8 mouse cellular contexts compared by ENCODE assay signal in genomic region chr10:128744680-128745601, GRCm38 (mm10). TPM values are rescaled to one million over a fixed set of nuclear protein-coding genes. Genes with fewer than 3 reads are reported as not detected.
DNase-seq lines count a peak whose midpoint lies in the region; ATAC-seq and TF ChIP-seq lines count a peak whose summit lies in the region.

Dgka (minus strand) TSS chr10:128744855.

- intact Hi-C loops in heart, postnatal 10 days (cut with DNase I), result loop anchor here (2.0 kb wide), 1 partner anchor 40 kb away; the partner anchor contains the start of genes Cdk2 and Pmel

- whole genome bisulfite sequencing in limb, embryonic 10.5 days, result 26% methylated on average over 18 of the region's 18 CpGs
- 25% methylated on average over 18 of the region's 18 CpGs for WGBS in midbrain, embryonic 14.5 days

- H3K4me1 ChIP-seq in cortical plate, adult 2 months (ENCODE audit: control insufficient read depth, insufficient read depth, low read length), result peaks cover 3% of the 10 kb centered on the region
- peaks cover 40% of the 10 kb centered on the region for H3K4me1 ChIP-seq in limb, embryonic 10.5 days
- H3K4me1 ChIP-seq in midbrain, embryonic 14.5 days (ENCODE audit: control insufficient read depth, insufficient read depth, low read length), result peaks cover 39% of the 10 kb centered on the region

- H3K27me3 ChIP-seq in limb, embryonic 10.5 days (ENCODE audit: low read depth, poor library complexity, severe bottlenecking), result peaks cover 45% of the 10 kb centered on the region
- peaks cover 39% of the 10 kb centered on the region for H3K27me3 ChIP-seq in midbrain, embryonic 14.5 days (ENCODE audit: control insufficient read depth, insufficient read depth, low read length)

- H3K4me2 ChIP-seq in midbrain, embryonic 14.5 days (ENCODE audit: low read length), result peak within 1 kb of the TSS; percentile 87

- peak within 1 kb of the TSS; percentile 81 for H3K4me3 ChIP-seq in cortical plate, adult 2 months (ENCODE audit: insufficient read depth, low read length)
- peak within 1 kb of the TSS; percentile 78 for H3K4me3 ChIP-seq in limb, embryonic 10.5 days
- peak within 1 kb of the TSS; percentile 55 for H3K4me3 ChIP-seq in midbrain, embryonic 14.5 days (replicated peaks; ENCODE audit: low read depth, low read length)

- peak; percentile 2 for DNase-seq in ovary, postnatal 10 days (ENCODE audit: low spot score)
- no peak for DNase-seq in ovary, adult 18-20 months (ENCODE audit: low spot score)
- peak; percentile 32 to 50 for DNase-seq in heart, postnatal 10 days
- peak; percentile 45 for DNase-seq in limb, embryonic 10.5 days (ENCODE audit: low spot score)
- no peak for DNase-seq in midbrain, embryonic 14.5 days
- peak; percentile 86 for DNase-seq in thymus, postnatal 14 days
- DNase-seq in right cerebral cortex, postnatal 4 days, result no peak

- peak within 1 kb of the TSS; percentile 65 for H3K9ac ChIP-seq in midbrain, embryonic 14.5 days (replicated peaks; ENCODE audit: low read length)

- no peaks in the 10 kb centered on the region for H3K36me3 ChIP-seq in limb, embryonic 10.5 days
- H3K36me3 ChIP-seq in midbrain, embryonic 14.5 days (ENCODE audit: control insufficient read depth, insufficient read depth, low read length), result no peaks in the 10 kb centered on the region

- no peak for TF ChIP-seq CTCF in cortical plate, adult 2 months (IDR thresholded peaks at IDR 0.05; ENCODE audit: extremely low read depth, insufficient read depth, low read length)

- TF ChIP-seq POLR2A in cortical plate, adult 2 months (IDR thresholded peaks at IDR 0.05; ENCODE audit: extremely low read depth, insufficient read depth, low read length), result no peak

- peak within 1 kb of the TSS; percentile 43; the same call in 1 of the 2 replicates for H3K27ac ChIP-seq in cortical plate, adult 2 months (ENCODE audit: insufficient read depth, low read length)
- peak within 1 kb of the TSS; percentile 80 for H3K27ac ChIP-seq in limb, embryonic 10.5 days
- no peak within 1 kb of the TSS for H3K27ac ChIP-seq in midbrain, embryonic 14.5 days (replicated peaks; ENCODE audit: low read depth, low read length)

- no peaks in the 10 kb centered on the region for H3K9me3 ChIP-seq in limb, embryonic 10.5 days (replicated peaks)
- no peaks in the 10 kb centered on the region for H3K9me3 ChIP-seq in midbrain, embryonic 14.5 days (ENCODE audit: control insufficient read depth, low read length)

- ATAC-seq in midbrain, embryonic 14.5 days (ENCODE audit: low FRiP score, low TSS enrichment), result no peak

RNA-seq across cellular contexts. Expression of gene Dgka, which starts in this region (rescaled TPM):
- polyA plus RNA-seq in cortical plate, adult 2 months (2012; rRNA removed), result 13.2 and 15.5 TPM in 2 replicates
- total RNA-seq in heart, postnatal 10 days (2021), result 10 to 100 TPM; 10.3 to 11.9 TPM
- polyA plus RNA-seq in limb, embryonic 10.5 days (2016; fragmentation: Nextera tagmentation; extraction: Ambion mirVana), result 3.7 and 5.0 TPM in 2 replicates
- polyA plus RNA-seq in midbrain, embryonic 14.5 days (2014; fragmentation: Nextera tagmentation; extraction: Ambion mirVana), result 5.7 and 6.2 TPM in 2 replicates

Comparison
In these comparisons a context has a peak if more than half of its experiments do, and no peak if none do; other contexts are left out.
1. DNase-seq: peak in ovary, postnatal 10 days (single experiment), heart, postnatal 10 days (2 of 2), limb, embryonic 10.5 days (single experiment) and thymus, postnatal 14 days (single experiment); none in ovary, adult 18-20 months (single experiment), midbrain, embryonic 14.5 days (single experiment) and right cerebral cortex, postnatal 4 days (single experiment).
2. Peak in every context shown above with its lines, with median percentiles within 50 percentile points of each other: H3K4me3 ChIP-seq.